8 mouse cellular contexts compared by ENCODE assay signal in genomic region chr5:35088785-35089613, GRCm38 (mm10). TPM values are rescaled to one million over a fixed set of nuclear protein-coding genes. Genes with fewer than 3 reads are reported as not detected.
DNase-seq lines count a peak whose midpoint lies in the region; ATAC-seq lines count a peak whose summit lies in the region.

No protein-coding gene starts in this region.

- DNase-seq in 3T3-L1 (ENCODE audit: low read depth, low spot score): peak; percentile 83
- peak; percentile 85 for DNase-seq in ES-CJ7 (ENCODE audit: low read depth, low spot score)
- DNase-seq in cerebellum, adult 11-12 months: peak; percentile 60
- DNase-seq in frontal cortex, postnatal 36 days (ENCODE audit: low spot score in 2 of 2): peak; percentile 50 to 66
- DNase-seq in layer of hippocampus, adult 9-10 months (ENCODE audit: low spot score): peak; percentile 52
- DNase-seq in lung, postnatal 14 days: peak; percentile 71
- DNase-seq in right cerebral cortex, postnatal 14 days: peak; percentile 68

- no peak for ATAC-seq in inflammation-experienced regulatory T-cells, adult 6 months

RNA-seq across cellular contexts. Expression of gene Lrpap1, which starts 16.6 kb away (rescaled TPM):
- polyA plus RNA-seq in inflammation-experienced regulatory T-cells, adult 6 months (2017; shearing (Covaris generic)): 100 to 1,000 TPM; 101 to 114 (median 110) TPM

RNA-seq across cellular contexts. Expression of gene Dok7, which starts 32.4 kb away (rescaled TPM):
- under 1 TPM in 1 of 3 experiments, not detected in 2; 0.95 TPM for polyA plus RNA-seq in inflammation-experienced regulatory T-cells, adult 6 months (2017; shearing (Covaris generic))

RNA-seq across cellular contexts. Expression of gene Hgfac, which starts 47.7 kb away (rescaled TPM):
- polyA plus RNA-seq in inflammation-experienced regulatory T-cells, adult 6 months (2017; shearing (Covaris generic)): 1 to 10 TPM; 4.5 to 8.0 (median 5.1) TPM
